Mouse (Mus musculus) heart, embryonic 14.5 days (tissue): Measurements from ENCODE around the gene Msi2. TPM values are rescaled to one million over a fixed set of nuclear protein-coding genes. Genes with fewer than 3 reads are reported as not detected.
A peak's percentile ranks its signal among the peaks of the same experiment; 100 is the strongest.

Source experiments
- ATAC-seq: fragments of 200-750 bp; cut with Nextera tagmentation; 2 replicates; pipeline ENCODE4 v1.8.0; 2017; ENCODE audit warnings: low read depth, moderate TSS enrichment; ENCODE audit not compliant: insufficient number of reproducible peaks, insufficient read depth, low FRiP score
- H3K27ac ChIP-seq, 2 experiments: fragments of 200-500 bp in 1 of 2; fragments of 300-500 bp in 1 of 2; sonication (generic) in 1 of 2; replicated peaks in 1 of 2; 2 replicates each; pipeline ENCODE4 v1.5.1; 2012 to 2014; ENCODE audit warnings: low read depth in 2 of 2, low read length in 2 of 2, control low read depth in 1 of 2, mild to moderate bottlenecking in 1 of 2, mixed read lengths in 1 of 2; ENCODE audit not compliant: control insufficient read depth in 1 of 2, insufficient read depth in 1 of 2
- H3K27me3 ChIP-seq: fragments of 300-500 bp; sonication (generic); 2 replicates; pipeline ENCODE4 v1.6.1; 2014; ENCODE audit warnings: mild to moderate bottlenecking, low read length, control low read depth; ENCODE audit not compliant: control insufficient read depth, insufficient read depth
- H3K36me3 ChIP-seq: fragments of 300-500 bp; sonication (generic); 2 replicates; pipeline ENCODE4 v1.6.1; 2014; ENCODE audit warnings: mild to moderate bottlenecking, control low read depth, low read length, mixed read lengths; ENCODE audit not compliant: control insufficient read depth, insufficient read depth
- H3K4me1 ChIP-seq, 2 experiments: fragments of 200-500 bp in 1 of 2; fragments of 300-500 bp in 1 of 2; sonication (generic) in 1 of 2; 2 replicates each; pipeline ENCODE4 v1.6.1; 2012 to 2014; ENCODE audit warnings: low read length in 2 of 2, control low read depth in 1 of 2, mixed read lengths in 1 of 2; ENCODE audit not compliant: control insufficient read depth in 2 of 2, insufficient read depth in 2 of 2
- H3K4me2 ChIP-seq: fragments of 300-500 bp; sonication (generic); 2 replicates; pipeline ENCODE4 v1.6.1; 2014; ENCODE audit warnings: mild to moderate bottlenecking, low read length
- H3K4me3 ChIP-seq, 2 experiments: fragments of 200-500 bp in 1 of 2; fragments of 300-500 bp in 1 of 2; sonication (generic) in 1 of 2; 2 replicates each; pipeline ENCODE4 v1.5.1; 2012 to 2014; ENCODE audit warnings: low read length in 2 of 2, mild to moderate bottlenecking in 2 of 2, control low read depth in 1 of 2, low read depth in 1 of 2, moderate library complexity in 1 of 2; ENCODE audit not compliant: control insufficient read depth in 1 of 2, insufficient read depth in 1 of 2
- H3K9ac ChIP-seq: fragments of 300-500 bp; sonication (generic); 2 replicates; pipeline ENCODE4 v1.6.1; 2014; ENCODE audit warnings: mild to moderate bottlenecking, low read length
- H3K9me3 ChIP-seq: fragments of 300-500 bp; sonication (generic); 2 replicates; pipeline ENCODE4 v1.6.1; 2016; ENCODE audit warnings: low read length, control low read depth; ENCODE audit not compliant: control insufficient read depth
- WGBS: fragments of 180-500 bp; shearing (Covaris S2); extraction: QIAGEN DNeasy Blood & Tissue Kit; methylation state at CpG from one replicate; pipeline ENCODE4 v1.1.7; 2014; 5-methylcytosine and 5-hydroxymethylcytosine counted together
- polyA plus RNA-seq: library from polyadenylated mRNA; unstranded; fragments of >200 nt; fragmentation: Nextera tagmentation; extraction: Ambion mirVana; gene quantifications from 2 replicates; pipeline ENCODE4 v1.2.1, GENCODE M21; 2014

Msi2 gene
- polyA plus RNA-seq, 1 experiment from 2014 or later, result 20.9 TPM

- H3K4me1 ChIP-seq, result peaks cover 37 to 61% of the 10 kb centered on the region in 2 experiments
- H3K9me3 ChIP-seq, result no peaks in the 10 kb centered on the region
- no peak overlapping the region for H3K4me2 ChIP-seq
- H3K9ac ChIP-seq, result no peak overlapping the region
- no peak overlapping the region for H3K4me3 ChIP-seq
- peaks cover 7% of the 10 kb centered on the region; the same call in 1 of the 2 replicates for H3K36me3 ChIP-seq
- no peak overlapping the region for H3K27ac ChIP-seq
- ATAC-seq, result no peak
- no peaks in the 10 kb centered on the region for H3K27me3 ChIP-seq
- 90% methylated on average over 14 of the region's 14 CpGs for WGBS
Observed at GRCm38 (mm10) chr11:88443905-88444304, 274.4 kb downstream of the Msi2 start.

- Histone ChIP-seq H3K4me1 (peaks cover 41 to 61% of the 10 kb centered on the region in 2 experiments), H3K9ac (no peak overlapping the region), H3K4me2 (no peak overlapping the region), H3K27me3 (no peaks in the 10 kb centered on the region), H3K36me3 (peaks cover 7% of the 10 kb centered on the region; the same call in 1 of the 2 replicates), H3K9me3 (no peaks in the 10 kb centered on the region), H3K27ac (peak overlapping the region in 1 of 2 experiments; percentile 57; a peak in 2 of 4 replicates), H3K4me3 (no peak overlapping the region)
- no peak; the same call in 1 of the 2 replicates for ATAC-seq
- 55% methylated on average over 8 of the region's 8 CpGs for WGBS
Observed at GRCm38 (mm10) chr11:88443291-88443690, 275.0 kb downstream of the Msi2 start.

GRCm38 (mm10) chr11:88441871-88442740 lies 276.2 kb downstream of the Msi2 start:
- Histone ChIP-seq H3K9ac (peak overlapping the region; percentile 41; the same call in 1 of the 2 replicates), H3K36me3 (peaks cover 7% of the 10 kb centered on the region; the same call in 1 of the 2 replicates), H3K27ac (peak overlapping the region in 1 of 2 experiments; percentile 57; a peak in 1 of 4 replicates), H3K4me3 (no peak overlapping the region), H3K9me3 (no peaks in the 10 kb centered on the region), H3K4me2 (no peak overlapping the region), H3K27me3 (no peaks in the 10 kb centered on the region), H3K4me1 (peaks cover 37 to 56% of the 10 kb centered on the region in 2 experiments)
- ATAC-seq, result no peak
- 67% methylated on average over 12 of the region's 12 CpGs for WGBS

- Histone ChIP-seq H3K27ac (peak overlapping the region in 1 of 2 experiments; percentile 64; a peak in 2 of 4 replicates), H3K4me3 (no peak overlapping the region), H3K27me3 (no peaks in the 10 kb centered on the region), H3K9me3 (no peaks in the 10 kb centered on the region), H3K4me1 (peaks cover 35 to 56% of the 10 kb centered on the region in 2 experiments), H3K4me2 (no peak overlapping the region), H3K9ac (peak overlapping the region; percentile 14; the same call in 1 of the 2 replicates), H3K36me3 (0 out of 2 replicates have a peak, but pooled peaks cover 4% of the 10 kb centered on the region)
- no peak for ATAC-seq
- WGBS, result 49% methylated on average over 3 of the region's 3 CpGs
Observed at GRCm38 (mm10) chr11:88438659-88439058, 279.7 kb downstream of the Msi2 start.

GRCm38 (mm10) chr11:88436596-88436995 lies 281.7 kb downstream of the Msi2 start:
- no peaks in the 10 kb centered on the region for H3K27me3 ChIP-seq
- H3K9me3 ChIP-seq, result no peaks in the 10 kb centered on the region
- no peaks in the 10 kb centered on the region for H3K36me3 ChIP-seq
- H3K4me3 ChIP-seq, result no peak overlapping the region
- no peak overlapping the region for H3K9ac ChIP-seq
- 86% methylated on average over 2 of the region's 2 CpGs for WGBS
- H3K27ac ChIP-seq, result no peak overlapping the region
- ATAC-seq, result no peak
- no peak overlapping the region for H3K4me2 ChIP-seq
- H3K4me1 ChIP-seq, result peaks cover 24 to 42% of the 10 kb centered on the region in 2 experiments

- no peak overlapping the region for H3K4me2 ChIP-seq
- H3K27me3 ChIP-seq, result no peaks in the 10 kb centered on the region
- no peak overlapping the region for H3K27ac ChIP-seq
- H3K4me1 ChIP-seq, result peaks cover 23 to 38% of the 10 kb centered on the region in 2 experiments
- H3K9ac ChIP-seq, result no peak overlapping the region
- H3K9me3 ChIP-seq, result no peaks in the 10 kb centered on the region
- 83% methylated on average over 6 of the region's 6 CpGs for WGBS
- H3K4me3 ChIP-seq, result no peak overlapping the region
- no peaks in the 10 kb centered on the region for H3K36me3 ChIP-seq
- ATAC-seq, result no peak
Observed at GRCm38 (mm10) chr11:88435543-88435942, 282.8 kb downstream of the Msi2 start.

GRCm38 (mm10) chr11:88431363-88432269 lies 286.7 kb downstream of the Msi2 start:
- H3K36me3 ChIP-seq, result no peaks in the 10 kb centered on the region
- no peaks in the 10 kb centered on the region for H3K27me3 ChIP-seq
- no peaks in the 10 kb centered on the region for H3K9me3 ChIP-seq
- no peak overlapping the region for H3K4me2 ChIP-seq
- H3K4me3 ChIP-seq, result no peak overlapping the region
- peaks cover 5 to 11% of the 10 kb centered on the region in 2 experiments; a peak in 3 of 4 replicates for H3K4me1 ChIP-seq
- WGBS, result 82% methylated on average over 22 of the region's 22 CpGs
- no peak for ATAC-seq
- H3K9ac ChIP-seq, result no peak overlapping the region
- H3K27ac ChIP-seq, result no peak overlapping the region
